Mouse (Mus musculus) forebrain, postnatal 0 days (tissue): ENCODE data around the gene Zfp950. TPM values are rescaled to one million over a fixed set of nuclear protein-coding genes. Genes with fewer than 3 reads are reported as not detected.

Experiments used
- ATAC-seq: fragments of 200-750 bp; cut with Nextera tagmentation; 2 replicates; pipeline ENCODE4 v1.8.0; 2017; ENCODE audit warnings: mild to moderate bottlenecking, moderate library complexity
- DNase-seq: peaks from one replicate; pipeline ENCODE4 v3.0.0-alpha.2; 2015
- H3K27ac ChIP-seq: fragments of 300-500 bp; sonication (generic); 2 replicates; pipeline ENCODE4 v1.5.1; 2014; ENCODE audit warnings: low read depth, mild to moderate bottlenecking, antibody characterized with exemption, low read length, moderate library complexity, mixed read lengths
- H3K27me3 ChIP-seq: fragments of 300-500 bp; sonication (generic); 2 replicates; pipeline ENCODE4 v1.6.1; 2014; ENCODE audit warnings: mild to moderate bottlenecking, low read length, mixed read lengths; ENCODE audit not compliant: insufficient read depth
- H3K36me3 ChIP-seq: fragments of 300-500 bp; sonication (generic); 2 replicates; pipeline ENCODE4 v1.6.1; 2014; ENCODE audit warnings: mild to moderate bottlenecking, moderate library complexity; ENCODE audit not compliant: insufficient read depth
- H3K4me1 ChIP-seq: fragments of 300-500 bp; sonication (generic); 2 replicates; pipeline ENCODE4 v1.6.1; 2014; ENCODE audit warnings: antibody characterized with exemption; ENCODE audit not compliant: insufficient read depth
- H3K4me2 ChIP-seq: fragments of 300-500 bp; sonication (generic); 2 replicates; pipeline ENCODE4 v1.6.1; 2014; ENCODE audit warnings: low read depth, mild to moderate bottlenecking, moderate library complexity
- H3K4me3 ChIP-seq: fragments of 300-500 bp; sonication (generic); 2 replicates; pipeline ENCODE4 v1.5.1; 2014; ENCODE audit warnings: low read depth, low read length, mixed read lengths
- H3K9ac ChIP-seq: fragments of 300-500 bp; sonication (generic); 2 replicates; pipeline ENCODE4 v1.6.1; 2014; ENCODE audit warnings: mild to moderate bottlenecking
- H3K9me3 ChIP-seq: fragments of 300-500 bp; sonication (generic); 2 replicates; pipeline ENCODE4 v1.6.1; 2016; ENCODE audit warnings: low read length
- CTCF ChIP-seq: sonication (generic); IDR thresholded peaks from 2 replicates; pipeline ENCODE4 v1.5.1; 2016; ENCODE audit warnings: antibody characterized with exemption, control low read depth, low read depth
- WGBS: fragments of 180-500 bp; shearing (Covaris S2); extraction: QIAGEN DNeasy Blood & Tissue Kit; methylation state at CpG from one replicate; pipeline ENCODE4 v1.1.7; 2014; 5-methylcytosine and 5-hydroxymethylcytosine counted together
- polyA plus RNA-seq: library from polyadenylated mRNA; unstranded; fragments of >200 nt; fragmentation: Nextera tagmentation; extraction: Ambion mirVana; gene quantifications from 2 replicates; pipeline ENCODE4 v1.2.1, GENCODE M21; 2015
- total RNA-seq: library from RNA; depleted of rRNA; stranded (reverse); fragments of >200 nt; gene quantifications from 2 replicates; pipeline ENCODE4 v1.2.3, GENCODE M21; 2014

Gene Zfp950
- total and polyA plus RNA-seq, 2 experiments from 2014 or later = 18.9 to 41.9 TPM

- H3K36me3 ChIP-seq = no peaks in the 10 kb centered on the region
- H3K27ac ChIP-seq = no peak overlapping the region
- H3K9me3 ChIP-seq = no peaks in the 10 kb centered on the region
- H3K4me3 ChIP-seq = no peak overlapping the region
- H3K9ac ChIP-seq = no peak overlapping the region
- H3K4me1 ChIP-seq = 0 out of 2 replicates have a peak, but pooled peaks cover 2% of the 10 kb centered on the region
- DNase-seq = no peak
- no peak overlapping the region for H3K4me2 ChIP-seq
- no peak for ATAC-seq
- no peak for TF ChIP-seq CTCF
- H3K27me3 ChIP-seq = no peaks in the 10 kb centered on the region
Observed at GRCm38 (mm10) chr19:61138655-61139054, 2.0 kb downstream of the Zfp950 start.

GRCm38 (mm10) chr19:61131096-61131495 is 9.5 kb downstream of the Zfp950 start:
- H3K36me3 ChIP-seq = no peaks in the 10 kb centered on the region
- no peak overlapping the region for H3K4me2 ChIP-seq
- H3K4me1 ChIP-seq = no peaks in the 10 kb centered on the region
- no peak overlapping the region for H3K4me3 ChIP-seq
- WGBS = 91% methylated on average over 10 of the region's 10 CpGs
- no peak for TF ChIP-seq CTCF
- no peak for ATAC-seq
- no peak overlapping the region for H3K9ac ChIP-seq
- no peaks in the 10 kb centered on the region for H3K9me3 ChIP-seq
- H3K27me3 ChIP-seq = no peaks in the 10 kb centered on the region
- DNase-seq = no peak
- no peak overlapping the region for H3K27ac ChIP-seq

GRCm38 (mm10) chr19:61110184-61110583 is 30.5 kb downstream of the Zfp950 start:
- 0 out of 2 replicates have a peak, but pooled peaks cover 2% of the 10 kb centered on the region for H3K36me3 ChIP-seq
- H3K9ac ChIP-seq = no peak overlapping the region
- H3K4me2 ChIP-seq = no peak overlapping the region
- H3K27me3 ChIP-seq = no peaks in the 10 kb centered on the region
- TF ChIP-seq CTCF = no peak
- H3K4me3 ChIP-seq = no peak overlapping the region
- H3K9me3 ChIP-seq = 0 out of 2 replicates have a peak, but pooled peaks cover 7% of the 10 kb centered on the region
- no peaks in the 10 kb centered on the region for H3K4me1 ChIP-seq
- H3K27ac ChIP-seq = no peak overlapping the region
- 64% methylated on average over 2 of the region's 2 CpGs for WGBS
- no peak for DNase-seq
- ATAC-seq = no peak

GRCm38 (mm10) chr19:61097764-61098163 is 42.9 kb downstream of the Zfp950 start:
- Histone ChIP-seq H3K4me1 (no peaks in the 10 kb centered on the region), H3K4me3 (no peak overlapping the region), H3K9ac (no peak overlapping the region), H3K36me3 (no peaks in the 10 kb centered on the region; the same call in 1 of the 2 replicates), H3K27ac (no peak overlapping the region), H3K4me2 (no peak overlapping the region), H3K27me3 (no peaks in the 10 kb centered on the region), H3K9me3 (no peaks in the 10 kb centered on the region)
- peak; percentile 56 for DNase-seq
- ATAC-seq = no peak
- 20% methylated on average over 4 of the region's 4 CpGs for WGBS
- peak; percentile 73 for TF ChIP-seq CTCF

GRCm38 (mm10) chr19:61096776-61097175 is 43.9 kb downstream of the Zfp950 start:
- Histone ChIP-seq H3K4me3 (no peak overlapping the region), H3K4me2 (no peak overlapping the region), H3K9me3 (no peaks in the 10 kb centered on the region), H3K9ac (no peak overlapping the region), H3K36me3 (peaks cover 1% of the 10 kb centered on the region; the same call in 1 of the 2 replicates), H3K27ac (no peak overlapping the region), H3K27me3 (no peaks in the 10 kb centered on the region), H3K4me1 (no peaks in the 10 kb centered on the region)
- 86% methylated on average over 2 of the region's 2 CpGs for WGBS
- TF ChIP-seq CTCF = no peak
- ATAC-seq (no peak), DNase-seq (no peak)

GRCm38 (mm10) chr19:61090541-61090940 is 50.1 kb downstream of the Zfp950 start:
- H3K4me3 ChIP-seq = no peak overlapping the region
- no peak for ATAC-seq
- TF ChIP-seq CTCF = no peak
- H3K4me2 ChIP-seq = no peak overlapping the region
- no peak overlapping the region for H3K27ac ChIP-seq
- H3K36me3 ChIP-seq = peaks cover 13% of the 10 kb centered on the region
- no peak overlapping the region for H3K9ac ChIP-seq
- DNase-seq = no peak
- WGBS = 98% methylated on average over 4 of the region's 4 CpGs
- no peaks in the 10 kb centered on the region for H3K27me3 ChIP-seq
- no peaks in the 10 kb centered on the region for H3K9me3 ChIP-seq
- H3K4me1 ChIP-seq = no peaks in the 10 kb centered on the region

GRCm38 (mm10) chr19:61089001-61089400 is 51.6 kb downstream of the Zfp950 start:
- Histone ChIP-seq H3K4me2 (no peak overlapping the region), H3K4me3 (no peak overlapping the region), H3K4me1 (no peaks in the 10 kb centered on the region), H3K27ac (no peak overlapping the region), H3K9me3 (no peaks in the 10 kb centered on the region), H3K36me3 (peaks cover 13% of the 10 kb centered on the region), H3K27me3 (no peaks in the 10 kb centered on the region), H3K9ac (no peak overlapping the region)
- ATAC-seq (no peak), DNase-seq (no peak)
- TF ChIP-seq CTCF = no peak
- WGBS = 94% methylated on average over 3 of the region's 3 CpGs

GRCm38 (mm10) chr19:61087781-61088180 is 52.9 kb downstream of the Zfp950 start:
- ATAC-seq (no peak), DNase-seq (no peak)
- Histone ChIP-seq H3K27me3 (no peaks in the 10 kb centered on the region), H3K36me3 (peaks cover 13% of the 10 kb centered on the region), H3K27ac (no peak overlapping the region), H3K4me2 (no peak overlapping the region), H3K4me3 (no peak overlapping the region), H3K9ac (no peak overlapping the region), H3K9me3 (no peaks in the 10 kb centered on the region), H3K4me1 (no peaks in the 10 kb centered on the region)
- TF ChIP-seq CTCF = no peak
- 97% methylated on average over 1 of the region's 1 CpGs for WGBS
